Mouse (Mus musculus): Measurements from ENCODE around the gene Vps33b.
A peak's percentile ranks its signal among the peaks of the same experiment; 100 is the strongest.

Gene Vps33b

DNA sequence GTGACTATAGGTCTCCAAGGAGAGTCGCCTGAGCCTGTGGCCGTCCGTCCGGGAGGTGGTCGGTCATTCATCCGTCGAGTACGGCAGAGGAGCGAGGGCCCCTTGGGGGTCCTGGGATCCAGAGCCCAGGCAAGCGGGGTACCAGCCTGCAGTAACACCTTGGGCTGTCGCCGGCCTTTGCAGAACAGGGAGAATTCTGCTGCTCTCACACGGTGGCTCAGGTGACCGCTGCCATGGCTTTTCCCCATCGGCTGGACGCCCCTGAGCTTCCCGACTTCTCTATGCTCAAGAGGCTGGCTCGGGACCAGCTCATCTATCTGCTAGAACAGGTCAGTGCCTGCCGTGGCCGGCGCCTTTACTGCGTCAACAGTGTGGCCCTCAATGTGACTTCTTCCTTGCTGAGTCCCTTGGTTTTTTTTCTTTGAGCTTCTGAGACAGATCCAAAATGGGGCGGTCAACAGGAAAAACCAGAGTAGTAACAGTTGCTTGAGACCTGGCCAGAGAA lies 354 bp downstream of the Vps33b start:
- peak; percentile 58 for DNase-seq (ENCODE audit: low read depth)

DNA sequence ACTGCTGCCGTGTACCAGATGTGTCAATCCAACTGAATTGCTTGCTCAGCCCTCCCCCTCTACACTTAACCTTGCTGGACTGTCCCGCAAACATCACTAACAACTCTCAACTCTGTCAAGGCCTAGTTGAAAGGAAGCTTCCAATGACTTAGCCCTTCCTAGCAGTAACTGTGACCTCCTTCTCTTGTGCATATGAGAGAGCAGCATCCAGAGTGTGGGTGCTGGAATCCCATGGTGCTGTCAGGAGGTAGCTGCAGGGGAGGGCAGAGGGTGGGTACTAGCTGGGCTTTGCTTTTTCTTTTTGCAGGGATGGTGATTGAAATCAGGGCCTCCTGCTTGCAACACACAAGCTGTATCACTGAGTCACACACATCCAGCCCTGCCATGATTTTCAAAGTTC lies 4.0 kb downstream of the Vps33b start:
- DNase-seq (ENCODE audit: low read depth): no peak

DNA sequence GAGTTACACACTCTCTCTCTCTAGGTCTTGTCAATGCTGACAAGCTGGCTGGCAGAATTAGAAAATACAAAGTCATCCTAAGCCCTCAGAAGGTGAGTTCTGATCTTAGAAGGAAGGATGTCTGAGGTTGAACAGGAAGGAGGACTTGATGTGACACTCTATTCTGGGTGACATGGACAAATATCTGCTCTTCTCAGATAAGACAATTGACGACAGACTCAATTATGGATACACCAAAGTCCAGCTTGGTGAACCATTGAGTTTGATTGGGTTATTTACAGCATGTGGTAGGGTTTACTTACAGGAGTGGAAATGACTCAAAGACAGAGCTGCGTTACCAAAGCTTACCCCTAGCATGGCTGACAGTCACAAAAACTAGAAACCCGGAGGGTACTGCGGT lies 6.9 kb downstream of the Vps33b start:
- DNase-seq (ENCODE audit: low read depth): no peak

DNA sequence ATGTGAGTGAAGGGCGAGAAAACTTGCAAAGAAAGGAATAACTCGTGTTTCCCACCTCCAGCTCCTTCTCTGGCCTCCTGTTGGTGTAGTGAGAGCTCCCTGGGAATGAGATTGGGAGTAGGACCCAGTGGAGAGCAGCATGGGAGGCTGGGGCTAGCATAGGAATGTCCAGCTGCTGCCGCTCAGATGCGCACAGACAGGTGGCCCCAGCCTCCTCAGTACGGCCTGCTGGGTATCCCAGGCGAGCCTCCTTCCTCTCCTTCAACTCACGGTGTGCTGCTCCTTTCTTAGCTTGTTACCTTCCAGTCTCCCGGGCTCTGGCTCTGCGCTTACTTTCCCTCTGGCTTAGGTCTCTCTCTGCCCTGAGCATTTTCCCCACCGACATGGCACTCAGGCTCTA lies 10.6 kb downstream of the Vps33b start:
- no peak for DNase-seq (ENCODE audit: low read depth)

GRCm38 (mm10) chr7:80280998-80281397 lies 11.5 kb downstream of the Vps33b start:
- DNase-seq (ENCODE audit: low read depth): no peak

DNA sequence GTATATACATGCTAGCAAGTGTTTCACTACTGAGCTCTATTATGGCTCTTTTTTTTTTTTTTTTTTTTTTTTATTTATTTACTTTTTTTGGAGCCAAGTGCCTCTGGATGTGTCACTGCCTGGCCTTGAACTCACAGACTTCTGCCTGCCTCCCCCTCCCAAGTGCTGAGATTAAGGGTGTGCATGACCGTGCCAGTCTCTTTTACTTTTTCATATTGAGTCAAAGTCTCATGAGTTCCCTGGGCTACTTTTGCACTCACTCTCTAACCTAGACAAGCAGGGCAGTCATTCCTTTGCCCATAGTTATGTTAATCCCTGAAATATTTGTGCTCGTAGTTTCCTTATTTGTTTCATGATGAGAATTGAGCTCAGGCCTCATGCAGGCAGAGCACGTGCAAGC lies 12.2 kb downstream of the Vps33b start:
- no peak for DNase-seq (ENCODE audit: low read depth)

GRCm38 (mm10) chr7:80283226-80283918 lies 13.9 kb downstream of the Vps33b start:
- no peak for DNase-seq (ENCODE audit: low read depth)

DNA sequence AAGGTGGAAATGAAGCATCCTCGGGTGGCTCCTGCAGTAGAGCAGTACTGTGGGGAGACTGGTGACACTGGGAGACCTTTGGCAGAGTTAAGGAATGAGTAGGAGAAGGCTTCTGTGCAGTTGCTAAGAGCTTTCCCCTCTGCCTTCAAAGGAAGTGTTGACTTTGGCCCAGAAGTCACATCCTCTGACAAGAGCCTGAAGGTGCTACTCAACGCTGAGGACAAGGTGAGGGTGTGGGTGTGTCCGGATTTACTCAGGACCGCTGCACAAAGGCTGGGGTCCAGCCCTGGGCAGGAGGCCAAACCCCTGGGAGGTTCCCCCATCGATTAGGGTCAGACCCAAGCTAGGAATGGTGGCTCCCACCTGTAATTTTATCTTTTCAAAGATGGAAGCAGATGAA lies 14.9 kb downstream of the Vps33b start:
- no peak for DNase-seq (ENCODE audit: low read depth)

DNA sequence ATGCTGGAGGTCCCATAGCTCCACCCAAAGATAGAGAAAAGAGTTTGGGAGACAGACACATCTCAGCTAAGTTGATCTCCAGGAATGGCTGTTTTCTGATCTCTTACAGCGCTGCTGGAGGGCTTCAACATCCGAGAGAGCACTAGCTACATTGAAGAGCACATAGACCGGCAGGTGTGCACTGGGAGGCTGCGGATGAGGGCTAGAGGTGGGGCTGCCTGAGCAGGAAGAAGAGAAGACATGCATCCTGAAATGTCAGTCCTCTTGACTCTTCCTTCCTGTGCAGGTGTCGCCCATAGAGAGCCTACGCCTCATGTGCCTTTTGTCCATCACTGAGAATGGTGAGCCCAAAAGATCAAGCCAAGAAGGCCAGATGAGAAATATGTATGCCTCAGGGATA lies 16.3 kb downstream of the Vps33b start:
- no peak for DNase-seq (ENCODE audit: low read depth)

DNA sequence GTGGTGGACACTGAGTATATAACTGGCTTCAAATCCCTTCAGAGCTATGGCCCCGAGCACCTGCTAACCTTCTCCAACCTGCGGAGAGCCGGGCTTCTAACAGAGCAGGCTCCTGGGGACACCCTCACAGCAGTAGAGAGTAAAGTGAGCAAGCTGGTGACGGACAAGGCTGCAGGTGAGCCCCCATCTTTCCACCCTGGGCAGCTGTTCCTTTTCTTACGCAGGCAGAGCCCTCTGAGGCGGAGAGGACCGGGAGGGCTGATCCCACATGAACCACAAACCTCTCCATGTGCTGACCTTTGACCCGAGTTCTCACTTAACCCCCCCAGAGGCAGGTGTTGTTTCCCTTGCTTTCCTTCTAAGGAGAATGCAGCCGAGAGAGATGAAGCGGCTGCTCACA lies 18.3 kb downstream of the Vps33b start:
- DNase-seq (ENCODE audit: low read depth): no peak

- DNase-seq (ENCODE audit: low read depth): peak; percentile 99
These were observed 24.8 kb downstream of the Vps33b start, which contains the start of gene Prc1 for GRCm38 (mm10) chr7:80294062-80294763. Gene Prc1, plus strand, starts transcription at chr7:80294450.

DNA sequence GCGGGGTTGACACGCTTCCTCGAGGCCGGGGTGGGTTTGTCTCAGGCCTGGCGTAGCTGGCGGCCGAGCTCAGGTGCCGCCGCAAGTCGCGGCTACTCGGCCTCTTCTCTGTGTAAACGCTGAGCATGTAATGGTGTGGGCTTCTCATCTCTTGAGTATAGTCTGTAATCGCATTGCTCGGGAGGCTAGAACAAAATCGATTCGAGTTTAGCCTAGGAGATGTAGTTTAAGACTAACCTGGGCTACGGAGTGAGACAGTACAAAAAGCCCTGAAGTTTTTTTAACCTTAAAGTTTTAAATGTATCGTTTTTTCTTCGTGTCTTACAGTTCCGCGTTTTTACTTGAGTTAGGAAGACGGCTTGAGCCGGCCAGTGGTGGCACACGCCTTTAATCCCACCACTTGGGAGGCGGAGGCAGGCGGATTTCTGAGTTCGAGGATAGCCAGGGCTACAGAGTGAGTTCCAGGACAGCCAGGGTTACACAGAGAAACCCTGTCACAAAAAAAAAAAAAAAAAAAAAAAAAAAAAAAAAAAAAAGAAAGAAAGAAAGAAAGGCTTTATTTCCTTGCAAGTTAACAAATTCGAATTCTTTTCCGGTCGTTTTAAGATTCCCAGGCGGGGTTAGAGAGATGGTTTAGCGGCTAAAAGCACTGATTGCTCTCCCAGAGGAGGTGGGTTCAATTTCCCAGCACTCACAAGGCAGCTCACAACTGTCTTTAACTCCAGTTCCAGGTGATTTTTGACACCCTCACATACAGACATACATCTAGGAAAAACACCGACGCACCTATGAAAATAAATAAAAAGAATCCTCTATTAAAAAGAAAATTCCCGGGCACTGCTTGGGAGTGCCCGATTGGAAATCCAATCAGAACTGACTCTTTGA lies 25.6 kb downstream of the Vps33b start:
- peak; percentile 46 for DNase-seq (ENCODE audit: low read depth)

DNA sequence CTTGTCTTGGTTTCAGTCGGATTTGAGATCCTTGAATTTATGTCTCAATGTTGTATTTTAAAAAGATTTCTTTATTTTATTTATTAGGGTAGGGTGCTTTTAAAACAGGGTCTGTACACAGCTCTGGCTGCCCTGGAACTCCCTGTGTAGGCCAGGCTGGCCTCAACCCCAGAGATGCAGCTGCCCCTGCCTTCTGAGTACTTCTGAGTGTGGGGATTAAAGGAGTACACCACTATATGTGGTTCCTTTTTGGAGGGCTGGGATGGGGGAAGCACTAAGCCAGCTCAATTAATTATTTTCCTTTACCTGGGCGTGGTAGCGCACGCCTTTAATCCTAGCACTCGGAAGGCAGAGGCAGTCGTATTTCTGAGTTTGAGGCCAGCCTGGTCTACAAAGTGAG lies 27.0 kb downstream of the Vps33b start:
- no peak for DNase-seq (ENCODE audit: low read depth)

GRCm38 (mm10) chr7:80297041-80297440 lies 27.6 kb downstream of the Vps33b start:
- peak; percentile 58 for DNase-seq (ENCODE audit: low read depth)

DNA sequence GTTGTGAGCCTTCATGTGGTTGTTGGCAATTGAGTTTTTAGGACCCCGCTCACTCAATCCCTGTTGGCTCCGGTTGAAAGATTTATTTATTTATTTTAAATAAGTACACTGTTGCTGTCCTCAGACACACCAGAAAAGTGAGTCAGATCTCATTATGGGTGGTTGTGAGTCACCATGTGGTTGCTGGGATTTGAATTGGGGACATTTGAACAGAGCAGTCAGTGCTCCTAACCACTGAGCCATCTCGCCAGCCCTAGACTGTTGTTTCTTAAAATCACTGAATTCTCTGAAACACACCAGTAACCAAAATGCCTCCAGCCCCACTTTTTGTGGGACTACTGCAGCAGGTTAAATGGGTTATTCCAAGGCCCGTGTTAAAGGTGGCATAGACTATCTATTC lies 29.3 kb downstream of the Vps33b start:
- DNase-seq (ENCODE audit: low read depth): peak; percentile 57

GRCm38 (mm10) chr7:80299568-80299967 lies 30.1 kb downstream of the Vps33b start:
- peak; percentile 47 for DNase-seq (ENCODE audit: low read depth)

GRCm38 (mm10) chr7:80301522-80301921 lies 32.1 kb downstream of the Vps33b start:
- DNase-seq (ENCODE audit: low read depth): peak; percentile 43

DNA sequence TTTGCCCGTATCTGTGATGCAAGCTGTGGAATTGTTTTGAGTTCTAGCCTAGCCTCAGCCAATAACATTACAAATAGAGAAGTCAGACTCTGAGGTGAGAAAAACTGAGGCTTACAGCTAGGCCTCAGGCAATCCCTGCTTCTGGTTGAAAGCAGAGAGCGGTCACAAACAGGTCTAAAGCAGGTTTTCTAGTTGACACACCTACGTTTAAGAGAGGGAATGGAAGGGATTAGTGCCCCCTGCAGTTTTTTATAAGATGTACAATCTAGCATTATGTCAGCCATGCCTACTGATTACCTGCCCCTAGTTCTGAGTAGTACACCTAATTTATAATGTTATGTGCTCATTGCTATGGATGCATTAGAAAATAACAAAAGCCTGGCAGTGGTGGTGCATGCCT lies 38.3 kb downstream of the Vps33b start:
- no peak for DNase-seq (ENCODE audit: low read depth)

- DNase-seq (ENCODE audit: low read depth): no peak
These were observed 41.3 kb downstream of the Vps33b start for GRCm38 (mm10) chr7:80310771-80311170.

DNA sequence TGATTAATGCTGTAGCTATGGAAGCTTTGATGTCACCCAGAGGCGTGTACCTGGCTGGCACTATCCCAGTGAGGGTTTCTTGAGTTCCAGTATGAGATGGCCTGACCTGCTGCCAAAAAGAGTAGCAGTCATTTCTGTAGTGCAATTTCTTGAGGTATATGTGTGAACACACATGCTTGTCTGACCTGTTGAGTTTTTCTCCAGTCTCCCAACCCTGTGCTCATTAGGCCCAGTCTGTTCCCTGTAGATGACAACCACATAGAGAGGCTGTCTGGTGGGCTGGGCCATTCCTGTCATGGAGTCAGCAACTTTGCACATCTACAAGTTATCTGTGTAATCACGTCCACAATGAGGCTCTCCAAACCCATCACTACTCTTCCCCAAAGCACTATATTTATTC lies 46.3 kb downstream of the Vps33b start:
- DNase-seq (ENCODE audit: low read depth): no peak

DNA sequence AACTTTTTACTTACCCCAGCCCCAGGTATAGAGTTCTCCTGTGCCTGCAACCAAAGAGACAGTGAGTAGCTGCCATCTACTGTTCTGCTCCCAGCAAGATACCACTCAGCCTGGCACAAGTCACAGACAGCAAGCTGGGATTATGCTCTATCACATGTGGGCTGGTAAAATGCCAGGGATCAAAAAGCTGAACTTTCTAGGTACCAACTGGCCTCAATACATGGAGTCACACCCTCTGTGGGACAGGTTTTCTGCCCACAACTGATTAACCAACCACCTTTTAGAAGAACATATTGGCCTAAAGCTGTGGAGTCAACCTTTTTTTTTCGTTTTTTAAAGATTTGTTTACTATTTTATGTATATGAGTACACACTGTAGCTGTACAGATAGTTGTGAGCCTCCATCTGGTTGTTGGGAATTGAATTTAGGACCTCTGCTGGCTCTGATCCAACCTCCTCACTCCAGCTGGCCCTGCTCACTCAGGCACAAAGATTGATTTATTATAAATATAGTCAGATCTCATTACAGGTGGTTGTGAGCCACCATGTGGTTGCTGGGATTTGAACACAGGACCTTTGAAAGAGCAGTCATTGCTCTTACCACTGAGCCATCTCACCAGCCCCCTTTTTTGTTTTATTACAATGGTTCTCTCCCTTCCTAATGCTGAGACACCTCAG lies 48.1 kb downstream of the Vps33b start:
- no peak for DNase-seq (ENCODE audit: low read depth)

DNA sequence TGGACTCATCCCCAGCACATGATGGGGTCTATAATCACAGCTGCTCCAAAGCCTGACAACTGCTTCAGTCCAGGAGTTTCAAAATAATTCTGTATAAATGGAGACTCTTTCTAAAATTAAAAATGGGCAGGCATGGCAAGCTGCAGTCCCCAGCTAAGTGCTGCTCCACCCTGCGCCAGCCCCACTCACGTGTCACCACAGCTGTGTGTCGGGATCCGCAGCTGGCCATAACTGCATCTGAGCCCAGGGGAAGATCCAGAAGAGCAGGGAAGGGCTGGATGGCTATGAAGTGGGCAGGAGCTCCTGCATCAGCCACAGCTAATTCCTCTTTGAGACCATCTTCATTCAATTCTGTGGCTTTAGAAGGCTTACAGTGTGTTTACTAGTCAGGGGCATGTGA lies 49.2 kb downstream of the Vps33b start:
- DNase-seq (ENCODE audit: low read depth): no peak
